Comparison of ENCODE assay signal across 10 mouse cellular contexts in genomic region chr4:86902351-86902750, GRCm38 (mm10). TPM values are rescaled to one million over a fixed set of nuclear protein-coding genes. Genes with fewer than 3 reads are reported as not detected.
DNase-seq lines count a peak whose midpoint lies in the region; ATAC-seq and TF ChIP-seq lines count a peak whose summit lies in the region.
"Had no signal": no experiment of that assay in that cellular context is flagged by ENCODE, and none has a peak within 500 bp of the region (broad histone marks: within the 10 kb centered on the region; RNA-seq: fewer than 3 reads in every experiment).

No protein-coding gene starts in this region.

- H3K4me2 ChIP-seq in hindbrain, embryonic 14.5 days (replicated peaks): no peak overlapping the region
- H3K4me2 ChIP-seq in kidney, embryonic 15.5 days: no peak overlapping the region
- H3K4me2 ChIP-seq: embryonic facial prominence, embryonic 15.5 days had no signal

- H3K4me3 ChIP-seq in hindbrain, embryonic 10.5 days: no peak overlapping the region
- H3K4me3 ChIP-seq in hindbrain, embryonic 14.5 days (replicated peaks; ENCODE audit: low read length): no peak overlapping the region
- H3K4me3 ChIP-seq in heart, adult 2 months: no peak overlapping the region
- H3K4me3 ChIP-seq in kidney, embryonic 15.5 days (replicated peaks): no peak overlapping the region
- H3K4me3 ChIP-seq: embryonic facial prominence, embryonic 15.5 days had no signal

- no peaks in the 10 kb centered on the region for H3K36me3 ChIP-seq in hindbrain, embryonic 10.5 days
- H3K36me3 ChIP-seq in hindbrain, embryonic 14.5 days (replicated peaks; ENCODE audit: control insufficient read depth, insufficient read depth): no peaks in the 10 kb centered on the region
- H3K36me3 ChIP-seq in heart, adult 2 months (ENCODE audit: control insufficient read depth, insufficient read depth, low read length): peaks cover 20% of the 10 kb centered on the region
- no peaks in the 10 kb centered on the region for H3K36me3 ChIP-seq in kidney, embryonic 15.5 days
- H3K36me3 ChIP-seq: embryonic facial prominence, embryonic 15.5 days had no signal

- intact Hi-C loops in heart, adult 2 months (cut with DNase I): loop anchor here (2.0 kb wide), 1 partner anchor 16 kb away; no protein-coding TSS in a partner anchor
- intact Hi-C loops in left cerebral cortex, postnatal 25 days (cut with DNase I): loop anchor here (1.0 kb wide), 1 partner anchor 17 kb away; no protein-coding TSS in a partner anchor

- no peak for ATAC-seq in hindbrain, embryonic 14.5 days (ENCODE audit: low FRiP score)
- ATAC-seq in kidney, embryonic 15.5 days (replicated peaks; ENCODE audit: low FRiP score): no peak

- 0 out of 2 replicates have a peak, but pooled peaks cover 4% of the 10 kb centered on the region for H3K4me1 ChIP-seq in hindbrain, embryonic 10.5 days (replicated peaks)
- H3K4me1 ChIP-seq in hindbrain, embryonic 14.5 days (replicated peaks; ENCODE audit: control insufficient read depth, insufficient read depth, low read length): no peaks in the 10 kb centered on the region
- peaks cover 21% of the 10 kb centered on the region for H3K4me1 ChIP-seq in heart, adult 2 months (ENCODE audit: control insufficient read depth, insufficient read depth, low read length)
- peaks cover 22% of the 10 kb centered on the region for H3K4me1 ChIP-seq in kidney, embryonic 15.5 days

- H3K27ac ChIP-seq in hindbrain, embryonic 10.5 days: peak overlapping the region; percentile 36; the same call in 1 of the 2 replicates
- no peak overlapping the region for H3K27ac ChIP-seq in hindbrain, embryonic 14.5 days
- H3K27ac ChIP-seq in heart, adult 2 months: peak overlapping the region; percentile 78
- peak overlapping the region; percentile 58 for H3K27ac ChIP-seq in kidney, embryonic 15.5 days
- H3K27ac ChIP-seq: embryonic facial prominence, embryonic 15.5 days had no signal

- TF ChIP-seq CTCF in heart, adult 2 months (IDR thresholded peaks at IDR 0.05): no peak

- no peak overlapping the region for H3K9ac ChIP-seq in hindbrain, embryonic 14.5 days
- H3K9ac ChIP-seq in heart, adult 2 months (ENCODE audit: low read depth, low read length): no peak overlapping the region
- H3K9ac ChIP-seq in kidney, embryonic 15.5 days: no peak overlapping the region
- H3K9ac ChIP-seq: embryonic facial prominence, embryonic 15.5 days had no signal

- no peaks in the 10 kb centered on the region for H3K9me3 ChIP-seq in hindbrain, embryonic 10.5 days
- no peaks in the 10 kb centered on the region for H3K9me3 ChIP-seq in hindbrain, embryonic 14.5 days (ENCODE audit: control insufficient read depth, low read length)
- no peaks in the 10 kb centered on the region for H3K9me3 ChIP-seq in kidney, embryonic 15.5 days (replicated peaks)
- H3K9me3 ChIP-seq: embryonic facial prominence, embryonic 15.5 days had no signal

- no peaks in the 10 kb centered on the region for H3K27me3 ChIP-seq in hindbrain, embryonic 10.5 days (ENCODE audit: insufficient read depth, poor library complexity, severe bottlenecking)
- H3K27me3 ChIP-seq in hindbrain, embryonic 14.5 days (ENCODE audit: control insufficient read depth, insufficient read depth, low read length): no peaks in the 10 kb centered on the region
- no peaks in the 10 kb centered on the region for H3K27me3 ChIP-seq in heart, adult 2 months (ENCODE audit: control insufficient read depth, insufficient read depth, low read length)
- H3K27me3 ChIP-seq in kidney, embryonic 15.5 days: no peaks in the 10 kb centered on the region
- H3K27me3 ChIP-seq: CH12.LX; embryonic facial prominence, embryonic 15.5 days had no signal

- peak; percentile 86 for TF ChIP-seq EP300 in heart, adult 2 months (IDR thresholded peaks at IDR 0.05; ENCODE audit: insufficient read depth, low read depth, low read length)

- 73% methylated on average over 6 of the region's 6 CpGs for WGBS in hindbrain, embryonic 10.5 days
- 60% methylated on average over 6 of the region's 6 CpGs for WGBS in hindbrain, embryonic 14.5 days
- 35% methylated on average over 6 of the region's 6 CpGs for WGBS in heart, adult 2 months
- 57% methylated on average over 6 of the region's 6 CpGs for WGBS in kidney, embryonic 15.5 days

- peak; percentile 48; the same call in 1 of the 2 replicates for TF ChIP-seq POLR2A in heart, adult 2 months (IDR thresholded peaks at IDR 0.05; ENCODE audit: insufficient read depth, low read depth, low read length)

- no peak for DNase-seq in hindbrain, embryonic 10.5 days (ENCODE audit: low spot score)
- DNase-seq in hindbrain, embryonic 14.5 days (ENCODE audit: low spot score): no peak
- peak in 1 of 2 experiments; percentile 73 for DNase-seq in heart, adult 2 months
- DNase-seq in lung, postnatal 25 days (ENCODE audit: low spot score): peak; percentile 80
- no peak for DNase-seq in urinary bladder, adult 2 months (ENCODE audit: low spot score)
- no peak for DNase-seq in cerebellum, postnatal 4 days (ENCODE audit: low spot score in 2 of 2)
- no peak for DNase-seq in left cerebral cortex, postnatal 25 days (ENCODE audit: low spot score in 2 of 2)

- no peaks in the 10 kb centered on the region for H3K79me2 ChIP-seq in heart, adult 2 months (replicated peaks; ENCODE audit: control insufficient read depth, insufficient read depth, low read length)

RNA-seq across cellular contexts. Expression of gene Acer2, which starts 28.2 kb away (rescaled TPM):
- polyA plus RNA-seq in hindbrain, embryonic 10.5 days (2016; fragmentation: Nextera tagmentation; extraction: Ambion mirVana): 9.4 and 11.3 TPM in 2 replicates
- polyA plus RNA-seq in hindbrain, embryonic 14.5 days (2014; fragmentation: Nextera tagmentation; extraction: Ambion mirVana): 18.4 and 24.6 TPM in 2 replicates
- 10 to 100 TPM; 16.4 to 17.9 TPM for total RNA-seq in heart, adult 2 months (2021)
- polyA plus RNA-seq in heart, adult 2 months (2012; rRNA removed): 25.6 and 32.7 TPM in 2 replicates
- 37.3 and 37.9 TPM in 2 replicates for polyA plus RNA-seq in kidney, embryonic 15.5 days (2015; fragmentation: Nextera tagmentation; extraction: Ambion mirVana)
- polyA plus RNA-seq in urinary bladder, adult 2 months (2012; rRNA removed): 261 and 377 TPM in 2 replicates
- 1 to 10 TPM; 4.3 to 6.8 TPM for total RNA-seq in left cerebral cortex, postnatal 25 days (2021)

RNA-seq across cellular contexts. Expression of gene Rps6, which starts 45.1 kb away (rescaled TPM):
- 569 and 645 TPM in 2 replicates for polyA plus RNA-seq in hindbrain, embryonic 10.5 days (2016; fragmentation: Nextera tagmentation; extraction: Ambion mirVana)
- polyA plus RNA-seq in hindbrain, embryonic 14.5 days (2014; fragmentation: Nextera tagmentation; extraction: Ambion mirVana): 427 and 444 TPM in 2 replicates
- 100 to 1,000 TPM; 491 to 601 TPM for total RNA-seq in heart, adult 2 months (2021)
- 325 and 404 TPM in 2 replicates for polyA plus RNA-seq in heart, adult 2 months (2012; rRNA removed)
- polyA plus RNA-seq in kidney, embryonic 15.5 days (2015; fragmentation: Nextera tagmentation; extraction: Ambion mirVana): 768 and 806 TPM in 2 replicates
- 2,335 and 2,390 TPM in 2 replicates for polyA plus RNA-seq in urinary bladder, adult 2 months (2012; rRNA removed)
- 100 to 1,000 TPM; 352 to 391 TPM for total RNA-seq in left cerebral cortex, postnatal 25 days (2021)
